In the genomic region with DNA sequence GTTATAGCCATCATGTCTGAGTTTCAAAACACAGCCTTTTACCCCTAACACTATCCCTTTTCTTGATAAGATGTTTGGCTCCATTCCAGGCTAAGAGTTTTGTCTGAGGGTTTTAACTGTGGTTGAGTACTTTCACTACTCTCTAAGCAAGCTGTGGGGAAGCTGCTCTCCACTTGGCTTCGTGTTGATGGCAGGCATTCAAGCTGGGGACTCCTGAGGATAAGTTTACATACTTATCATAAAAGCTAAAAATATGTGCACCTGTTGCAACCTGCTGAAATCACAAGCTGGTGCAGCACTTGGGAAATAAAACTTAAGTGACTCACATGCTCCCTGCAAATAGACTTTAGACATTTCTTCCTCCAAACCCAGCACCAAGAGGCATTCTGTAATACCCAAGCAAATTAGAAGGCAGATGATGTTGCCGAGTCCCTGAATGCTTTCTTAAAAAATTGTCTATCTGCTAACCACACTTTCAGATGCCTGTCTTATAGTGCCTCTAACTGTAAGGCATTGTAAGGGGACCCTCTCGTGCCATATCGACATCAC, we compare ENCODE assay signal across 9 mouse cellular contexts.
A peak's percentile ranks its signal among the peaks of the same experiment; 100 is the strongest.
DNase-seq lines count a peak whose midpoint lies in the region; ATAC-seq lines count a peak whose summit lies in the region.
"Had no signal": no experiment of that assay in that cellular context is flagged by ENCODE, and none has a peak within 500 bp of the region (broad histone marks: within the 10 kb centered on the region; RNA-seq: fewer than 3 reads in every experiment).

No protein-coding gene starts in this region.

- ATAC-seq in activated CD4-positive, CD25-positive, alpha-beta regulatory T cell, adult 4 months, result no peak
- ATAC-seq: forebrain, embryonic 16.5 days had no signal

- peak; percentile 4 for DNase-seq in kidney, adult 11 months
- no peak for DNase-seq in kidney, adult 18-20 months
- DNase-seq in frontal cortex, adult 2 months (ENCODE audit: extremely low spot score in 1 of 2, low spot score in 1 of 2), result peak; percentile 35 to 65
- DNase-seq in kidney, postnatal 10 days, result peak; percentile 25
- peak; percentile 83 for DNase-seq in lung, postnatal 36 days
- DNase-seq in Muller cell, postnatal 12 days (ENCODE audit: inconsistent ontology term), result no peak
- DNase-seq in retina, postnatal 1 day, result no peak

Comparison
In these comparisons a context has a peak if more than half of its experiments do, and no peak if none do; other contexts are left out.
1. DNase-seq: peak in kidney, adult 11 months (single experiment), frontal cortex, adult 2 months (2 of 2), kidney, postnatal 10 days (single experiment) and lung, postnatal 36 days (single experiment); none in kidney, adult 18-20 months (single experiment), Muller cell, postnatal 12 days (single experiment) and retina, postnatal 1 day (single experiment).